Mouse (Mus musculus): ENCODE measurements around the gene Mark4. TPM values are rescaled to one million over a fixed set of nuclear protein-coding genes. Genes with fewer than 3 reads are reported as not detected.
A peak's percentile ranks its signal among the peaks of the same experiment; 100 is the strongest.

The Mark4 gene
- polyA plus RNA-seq, 1 experiment from 2014 or later: 11.8 TPM

DNA sequence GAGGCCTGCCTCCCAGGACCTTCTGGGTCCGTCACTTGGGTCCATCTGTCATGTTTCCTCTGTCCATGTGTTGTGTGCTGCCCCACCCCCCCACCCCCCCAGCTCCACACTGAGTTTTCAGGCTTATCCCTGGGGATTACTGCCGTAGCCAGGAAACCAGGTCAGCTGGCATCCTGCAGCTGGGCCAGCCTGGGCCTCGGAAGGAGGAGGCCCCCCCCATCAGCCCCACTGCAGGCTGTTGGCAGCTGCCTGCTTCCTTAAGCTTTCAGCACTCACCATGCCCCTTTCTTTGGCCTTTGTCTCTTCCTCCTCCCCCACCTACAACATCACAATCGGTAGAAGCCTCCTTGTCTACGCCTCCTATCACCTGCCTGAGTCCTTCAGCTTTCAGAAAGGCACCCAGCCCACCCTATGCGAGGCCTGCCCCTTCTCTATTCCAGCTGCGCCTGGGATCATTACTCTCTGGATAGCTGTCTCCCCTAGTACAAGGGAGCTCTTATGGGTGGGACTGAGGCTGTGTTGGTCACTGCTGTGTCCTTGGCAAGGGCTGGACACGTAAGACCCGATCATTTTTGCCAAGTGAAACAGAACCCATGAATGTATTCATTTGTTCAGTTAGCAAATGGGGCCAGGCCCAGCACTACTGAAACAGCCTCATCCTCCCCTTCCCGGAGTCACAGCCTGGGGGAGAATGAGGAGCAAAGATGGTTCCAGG, 69.8 kb downstream of the Mark4 start:
- Histone ChIP-seq H3K4me3 (replicated peaks) (no peak overlapping the region), H3K36me3 (peaks cover 95% of the 10 kb centered on the region), H3K27me3 (no peaks in the 10 kb centered on the region), H3K4me1 (peaks cover 2% of the 10 kb centered on the region), H3K4me2 (replicated peaks) (no peak overlapping the region), H3K9ac (no peak overlapping the region), H3K9me3 (replicated peaks) (no peaks in the 10 kb centered on the region), H3K27ac (replicated peaks) (peak overlapping the region; percentile 28; the same call in 1 of the 2 replicates)
- 67% methylated on average over 10 of the region's 10 CpGs for WGBS
- ATAC-seq (ENCODE audit: insufficient number of reproducible peaks, low FRiP score, low TSS enrichment, low read depth): no peak

DNA sequence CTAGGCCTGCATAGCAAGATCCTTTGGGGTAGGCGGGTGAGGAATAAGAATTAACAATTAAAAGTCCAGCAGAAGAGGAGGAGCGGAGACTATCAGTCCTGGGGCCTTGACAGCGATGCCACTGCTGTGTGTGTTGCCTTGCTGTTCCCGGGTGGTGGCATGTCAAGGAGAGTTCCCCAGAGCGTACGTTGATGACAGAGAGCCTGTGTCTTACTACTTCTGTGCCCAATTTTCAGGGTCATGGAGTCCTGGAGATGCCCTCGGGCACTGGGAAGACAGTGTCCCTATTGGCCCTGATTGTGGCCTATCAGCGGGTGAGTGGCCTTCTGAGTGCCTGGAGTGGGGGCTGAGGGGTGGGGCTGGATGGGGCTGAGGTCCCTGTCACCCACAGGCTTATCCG, 74.9 kb downstream of the Mark4 start:
- Histone ChIP-seq H3K4me1 (peaks cover 16% of the 10 kb centered on the region), H3K9ac (no peak overlapping the region), H3K9me3 (replicated peaks) (no peaks in the 10 kb centered on the region), H3K27me3 (no peaks in the 10 kb centered on the region), H3K36me3 (peaks cover 48% of the 10 kb centered on the region), H3K4me3 (replicated peaks) (no peak overlapping the region), H3K4me2 (replicated peaks) (peak overlapping the region; percentile 68; the same call in 1 of the 2 replicates), H3K27ac (replicated peaks) (no peak overlapping the region)
- 64% methylated on average over 9 of the region's 9 CpGs for WGBS
- no peak for ATAC-seq (ENCODE audit: insufficient number of reproducible peaks, low FRiP score, low TSS enrichment, low read depth)

DNA sequence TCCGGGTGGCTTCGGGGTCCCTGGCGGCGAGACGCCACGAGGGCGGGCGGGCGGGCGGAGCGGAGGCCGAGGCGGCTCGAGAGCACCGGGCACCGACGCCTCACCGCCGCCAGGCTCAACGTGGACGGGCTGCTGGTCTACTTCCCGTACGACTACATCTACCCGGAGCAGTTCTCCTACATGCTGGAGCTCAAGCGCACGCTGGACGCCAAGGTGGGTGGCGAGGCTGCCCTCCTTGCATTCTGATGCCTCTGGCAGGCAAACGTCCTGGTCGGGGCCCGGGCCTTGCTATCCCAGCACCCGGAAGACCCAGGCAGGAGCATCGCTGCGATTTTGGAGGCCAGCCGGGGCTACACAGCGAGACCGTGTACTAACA, 76.5 kb downstream of the Mark4 start:
- no peaks in the 10 kb centered on the region for H3K9me3 ChIP-seq (replicated peaks)
- peak overlapping the region; percentile 68 for H3K4me2 ChIP-seq (replicated peaks)
- WGBS: under 1% methylated on average over 37 of the region's 37 CpGs
- no peak overlapping the region for H3K27ac ChIP-seq (replicated peaks)
- peaks cover 16% of the 10 kb centered on the region for H3K4me1 ChIP-seq
- H3K36me3 ChIP-seq: peaks cover 45% of the 10 kb centered on the region
- ATAC-seq (ENCODE audit: insufficient number of reproducible peaks, low FRiP score, low TSS enrichment, low read depth): peak; percentile 58
- no peaks in the 10 kb centered on the region for H3K27me3 ChIP-seq
- peak overlapping the region; percentile 77 for H3K9ac ChIP-seq
- peak overlapping the region; percentile 94 for H3K4me3 ChIP-seq (replicated peaks)

DNA sequence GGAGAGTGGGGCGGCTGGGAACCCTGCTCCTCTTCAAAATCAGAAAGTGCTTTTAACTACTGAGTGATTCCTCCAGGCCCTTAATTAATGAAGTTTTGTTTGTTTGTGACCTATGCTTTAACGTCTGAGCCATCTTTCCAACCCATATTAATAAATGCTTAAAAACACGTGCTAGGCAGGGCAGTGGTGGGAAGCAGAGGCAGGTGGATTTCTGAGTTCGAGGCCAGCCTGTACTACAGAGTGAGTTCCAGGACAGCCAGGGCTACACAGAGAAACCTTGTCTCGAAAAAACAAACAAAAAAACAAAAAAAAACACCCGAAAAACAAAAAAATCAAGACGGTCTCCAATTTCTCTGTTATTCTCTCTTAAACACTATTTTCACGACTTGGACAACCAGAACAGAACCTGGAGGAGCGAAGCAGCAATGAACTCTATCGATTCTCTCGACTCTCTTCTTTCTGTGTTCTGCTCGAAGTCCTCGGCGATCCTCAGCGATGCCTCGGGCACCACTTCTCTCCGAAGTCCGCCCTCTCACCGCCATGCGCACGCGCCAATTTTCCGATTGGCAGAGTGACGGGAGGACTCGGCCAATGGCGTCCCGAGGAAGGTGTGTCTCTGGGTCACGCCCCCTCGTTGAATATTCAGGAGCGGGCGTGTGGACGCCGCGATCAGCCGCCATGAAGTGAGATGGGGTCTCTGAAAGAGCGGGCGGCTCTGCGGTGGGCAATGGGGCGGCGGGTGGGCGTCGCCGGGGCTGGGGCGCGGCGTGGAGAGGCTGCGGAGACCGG, 77.0 kb downstream of the Mark4 start, which contains the start of gene Ercc2:
Gene Ercc2, plus strand, starts transcription at position 634 of the 789 bp plus-strand sequence.
- peak; percentile 90 for ATAC-seq (ENCODE audit: insufficient number of reproducible peaks, low FRiP score, low TSS enrichment, low read depth)
- Histone ChIP-seq H3K9me3 (replicated peaks) (no peaks in the 10 kb centered on the region), H3K36me3 (peaks cover 43% of the 10 kb centered on the region), H3K9ac (peak within 1 kb of the TSS; percentile 77), H3K27me3 (no peaks in the 10 kb centered on the region), H3K4me3 (replicated peaks) (peak within 1 kb of the TSS; percentile 94), H3K4me1 (peaks cover 16% of the 10 kb centered on the region), H3K27ac (replicated peaks) (no peak within 1 kb of the TSS), H3K4me2 (replicated peaks) (peak within 1 kb of the TSS; percentile 68)
- WGBS: 6% methylated on average over 48 of the region's 48 CpGs

- 65% methylated on average over 8 of the region's 8 CpGs for WGBS
- Histone ChIP-seq H3K9ac (no peak overlapping the region), H3K4me1 (peaks cover 6% of the 10 kb centered on the region), H3K4me2 (replicated peaks) (no peak overlapping the region), H3K27me3 (no peaks in the 10 kb centered on the region), H3K9me3 (replicated peaks) (no peaks in the 10 kb centered on the region), H3K36me3 (peaks cover 36% of the 10 kb centered on the region), H3K27ac (replicated peaks) (no peak overlapping the region), H3K4me3 (replicated peaks) (no peak overlapping the region)
- no peak for ATAC-seq (ENCODE audit: insufficient number of reproducible peaks, low FRiP score, low TSS enrichment, low read depth)
Measured at GRCm38 (mm10) chr7:19378049-19378448, 80.6 kb downstream of the Mark4 start.

GRCm38 (mm10) chr7:19376019-19376418, 82.6 kb downstream of the Mark4 start:
- Histone ChIP-seq H3K9ac (no peak overlapping the region), H3K4me1 (no peaks in the 10 kb centered on the region), H3K36me3 (peaks cover 42% of the 10 kb centered on the region), H3K4me3 (replicated peaks) (no peak overlapping the region), H3K27ac (replicated peaks) (no peak overlapping the region), H3K9me3 (replicated peaks) (no peaks in the 10 kb centered on the region), H3K27me3 (no peaks in the 10 kb centered on the region), H3K4me2 (replicated peaks) (no peak overlapping the region)
- 84% methylated on average over 4 of the region's 4 CpGs for WGBS
- ATAC-seq (ENCODE audit: insufficient number of reproducible peaks, low FRiP score, low TSS enrichment, low read depth): no peak

DNA sequence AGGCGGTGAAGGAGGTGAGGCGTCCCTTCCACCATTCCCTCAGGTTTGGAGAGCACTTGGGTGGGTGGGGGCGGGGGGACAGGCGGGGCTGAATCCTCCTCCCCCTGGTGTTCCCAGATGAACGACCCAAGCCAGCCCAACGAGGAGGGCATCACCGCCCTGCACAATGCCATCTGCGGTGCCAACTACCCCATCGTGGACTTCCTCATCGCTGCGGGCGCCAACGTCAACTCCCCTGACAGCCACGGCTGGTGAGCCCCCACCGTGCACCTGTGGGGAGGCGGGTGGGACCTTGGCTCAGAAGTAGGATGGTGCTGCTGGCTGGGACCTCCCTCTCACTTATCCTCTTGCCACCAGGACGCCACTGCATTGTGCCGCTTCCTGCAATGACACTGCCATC, 83.3 kb downstream of the Mark4 start:
- 82% methylated on average over 18 of the region's 18 CpGs for WGBS
- H3K27ac ChIP-seq (replicated peaks): no peak overlapping the region
- no peak for ATAC-seq (ENCODE audit: insufficient number of reproducible peaks, low FRiP score, low TSS enrichment, low read depth)
- H3K4me2 ChIP-seq (replicated peaks): no peak overlapping the region
- H3K4me1 ChIP-seq: no peaks in the 10 kb centered on the region
- peaks cover 45% of the 10 kb centered on the region for H3K36me3 ChIP-seq
- H3K27me3 ChIP-seq: no peaks in the 10 kb centered on the region
- H3K9ac ChIP-seq: no peak overlapping the region
- no peaks in the 10 kb centered on the region for H3K9me3 ChIP-seq (replicated peaks)
- no peak overlapping the region for H3K4me3 ChIP-seq (replicated peaks)

MicroRNAs encoded within 50 kb of the gene (microRNA counts, 519-probe panel; counts per million panel counts)
- not detected for microRNA mmu-miR-343

Small RNA genes lying within 50 kb of the gene (microRNA-seq; reads per million reads assigned to microRNA genes)
- not detected for gene Mir343 (ENCODE audit: borderline number of aligned reads)

Other genes with a start within 250 kb of the Mark4 start
- gene Gpr4, start 246.3 kb downstream of the Mark4 start, polyA plus RNA-seq (2015; fragmentation: Nextera tagmentation; extraction: Ambion mirVana): 1.7 and 1.9 TPM in 2 replicates
- gene Opa3, start 230.5 kb downstream of the Mark4 start, polyA plus RNA-seq (2015; fragmentation: Nextera tagmentation; extraction: Ambion mirVana): 30.8 and 32.5 TPM in 2 replicates
- 85.2 TPM in 2 replicates for gene Vasp, start 187.0 kb downstream of the Mark4 start, polyA plus RNA-seq (2015; fragmentation: Nextera tagmentation; extraction: Ambion mirVana)
- gene Ppm1n, start 178.8 kb downstream of the Mark4 start, polyA plus RNA-seq (2015; fragmentation: Nextera tagmentation; extraction: Ambion mirVana): 0.14 and 0.41 TPM in 2 replicates
- 39.2 and 41.9 TPM in 2 replicates for gene Rtn2, start 176.2 kb downstream of the Mark4 start, polyA plus RNA-seq (2015; fragmentation: Nextera tagmentation; extraction: Ambion mirVana)
- 0.21 and 0.69 TPM in 2 replicates for gene Fosb, start 148.8 kb downstream of the Mark4 start, polyA plus RNA-seq (2015; fragmentation: Nextera tagmentation; extraction: Ambion mirVana)
- gene Ercc1, start 114.0 kb downstream of the Mark4 start, polyA plus RNA-seq (2015; fragmentation: Nextera tagmentation; extraction: Ambion mirVana): 83.0 and 85.5 TPM in 2 replicates
- 30.4 and 32.0 TPM in 2 replicates for gene Cd3eap, start 99.3 kb downstream of the Mark4 start, polyA plus RNA-seq (2015; fragmentation: Nextera tagmentation; extraction: Ambion mirVana)
- 17.2 and 22.7 TPM in 2 replicates for gene Ppp1r13l, start 99.1 kb downstream of the Mark4 start, polyA plus RNA-seq (2015; fragmentation: Nextera tagmentation; extraction: Ambion mirVana)
- 16.9 and 18.3 TPM in 2 replicates for gene Ercc2, start 76.8 kb downstream of the Mark4 start, polyA plus RNA-seq (2015; fragmentation: Nextera tagmentation; extraction: Ambion mirVana)
- gene Klc3, start 54.7 kb downstream of the Mark4 start, polyA plus RNA-seq (2015; fragmentation: Nextera tagmentation; extraction: Ambion mirVana): 41.8 and 43.1 TPM in 2 replicates
- gene Ckm, start 54.0 kb downstream of the Mark4 start, polyA plus RNA-seq (2015; fragmentation: Nextera tagmentation; extraction: Ambion mirVana): 118 and 167 TPM in 2 replicates
- gene Exoc3l2, start 4.5 kb upstream of the Mark4 start, polyA plus RNA-seq (2015; fragmentation: Nextera tagmentation; extraction: Ambion mirVana): 1.2 and 1.4 TPM in 2 replicates
- 2.4 and 2.8 TPM in 2 replicates for gene Bloc1s3, start 49.5 kb upstream of the Mark4 start, polyA plus RNA-seq (2015; fragmentation: Nextera tagmentation; extraction: Ambion mirVana)
- 89.5 and 101 TPM in 2 replicates for gene Trappc6a, start 49.6 kb upstream of the Mark4 start, polyA plus RNA-seq (2015; fragmentation: Nextera tagmentation; extraction: Ambion mirVana)
- 3.1 and 3.3 TPM in 2 replicates for gene Nkpd1, start 59.0 kb upstream of the Mark4 start, polyA plus RNA-seq (2015; fragmentation: Nextera tagmentation; extraction: Ambion mirVana)
- 31.4 and 36.0 TPM in 2 replicates for gene Ppp1r37, start 104.3 kb upstream of the Mark4 start, polyA plus RNA-seq (2015; fragmentation: Nextera tagmentation; extraction: Ambion mirVana)
- gene Zfp296, start 118.5 kb upstream of the Mark4 start, polyA plus RNA-seq (2015; fragmentation: Nextera tagmentation; extraction: Ambion mirVana): 1.5 and 2.2 TPM in 2 replicates
- 149 and 162 TPM in 2 replicates for gene Gemin7, start 118.8 kb upstream of the Mark4 start, polyA plus RNA-seq (2015; fragmentation: Nextera tagmentation; extraction: Ambion mirVana)
- 58.3 and 66.1 TPM in 2 replicates for gene Clasrp, start 145.7 kb upstream of the Mark4 start, polyA plus RNA-seq (2015; fragmentation: Nextera tagmentation; extraction: Ambion mirVana)
- 14.0 and 15.8 TPM in 2 replicates for gene Relb, start 170.6 kb upstream of the Mark4 start, polyA plus RNA-seq (2015; fragmentation: Nextera tagmentation; extraction: Ambion mirVana)
- 78.0 and 89.1 TPM in 2 replicates for gene Clptm1, start 206.2 kb upstream of the Mark4 start, polyA plus RNA-seq (2015; fragmentation: Nextera tagmentation; extraction: Ambion mirVana)
- gene Apoc2, start 219.1 kb upstream of the Mark4 start, polyA plus RNA-seq (2015; fragmentation: Nextera tagmentation; extraction: Ambion mirVana): 0.67 and 1.3 TPM in 2 replicates
- not detected in 2 replicates for gene Gm44805, start 222.6 kb upstream of the Mark4 start, polyA plus RNA-seq (2015; fragmentation: Nextera tagmentation; extraction: Ambion mirVana)
- 0.16 TPM in 1 of 2 replicates, not detected in the other for gene Apoc4, start 222.7 kb upstream of the Mark4 start, polyA plus RNA-seq (2015; fragmentation: Nextera tagmentation; extraction: Ambion mirVana)
- 38.9 and 45.8 TPM in 2 replicates for gene Apoc1, start 233.8 kb upstream of the Mark4 start, polyA plus RNA-seq (2015; fragmentation: Nextera tagmentation; extraction: Ambion mirVana)
- gene Apoe, start 240.4 kb upstream of the Mark4 start, polyA plus RNA-seq (2015; fragmentation: Nextera tagmentation; extraction: Ambion mirVana): 442 and 474 TPM in 2 replicates